Mouse (Mus musculus) frontal cortex, adult (tissue): Measurements from ENCODE around the gene Alox5ap.

ENCODE experiments used
- ATAC-seq: cut with Nextera tagmentation; 2 replicates; pipeline ENCODE4 v1.9.2; 2017; ENCODE audit warnings: mild to moderate bottlenecking, moderate library complexity, mixed read lengths; ENCODE audit not compliant: low TSS enrichment

Gene Alox5ap

DNA sequence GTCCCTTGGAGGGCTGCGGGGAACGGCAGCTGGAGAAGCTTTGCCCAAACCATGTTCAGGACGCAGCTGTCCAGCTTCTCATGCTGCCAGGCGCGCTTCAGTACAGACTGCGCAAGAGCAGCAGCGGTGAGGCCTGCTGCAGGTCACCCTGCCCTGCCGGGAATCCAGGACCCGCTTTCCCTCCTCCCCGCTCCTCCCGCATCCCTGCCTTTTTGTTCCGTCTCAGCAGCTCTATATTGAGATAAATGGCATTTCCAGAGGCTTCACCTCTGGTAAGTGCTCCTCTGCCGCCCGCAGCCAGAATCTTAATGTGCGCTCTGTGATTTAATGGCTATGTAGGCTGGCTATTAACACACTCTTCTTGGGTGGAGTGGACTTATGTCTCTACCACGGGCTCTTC is 5.5 kb upstream of the Alox5ap start:
- no peak for ATAC-seq

DNA sequence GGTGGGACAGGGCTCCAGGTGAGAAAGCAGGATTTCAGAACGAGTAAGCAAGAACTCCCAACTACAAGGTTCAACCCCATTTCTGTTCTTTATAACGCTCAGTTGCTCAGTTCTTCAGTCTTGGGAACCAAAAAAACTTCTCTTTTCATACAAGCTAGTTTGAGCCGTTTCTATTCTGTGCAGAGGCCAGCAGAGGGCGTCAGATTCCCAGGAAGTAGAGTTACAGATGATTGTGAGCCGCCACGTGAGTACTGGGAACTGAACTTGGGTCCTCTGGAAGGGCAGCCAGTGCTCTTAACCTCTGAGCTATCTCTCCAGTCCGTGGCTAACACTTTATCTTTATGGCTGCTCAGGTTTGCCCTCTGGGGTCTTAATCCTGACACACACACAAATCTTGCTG is 3.1 kb upstream of the Alox5ap start:
- no peak for ATAC-seq

DNA sequence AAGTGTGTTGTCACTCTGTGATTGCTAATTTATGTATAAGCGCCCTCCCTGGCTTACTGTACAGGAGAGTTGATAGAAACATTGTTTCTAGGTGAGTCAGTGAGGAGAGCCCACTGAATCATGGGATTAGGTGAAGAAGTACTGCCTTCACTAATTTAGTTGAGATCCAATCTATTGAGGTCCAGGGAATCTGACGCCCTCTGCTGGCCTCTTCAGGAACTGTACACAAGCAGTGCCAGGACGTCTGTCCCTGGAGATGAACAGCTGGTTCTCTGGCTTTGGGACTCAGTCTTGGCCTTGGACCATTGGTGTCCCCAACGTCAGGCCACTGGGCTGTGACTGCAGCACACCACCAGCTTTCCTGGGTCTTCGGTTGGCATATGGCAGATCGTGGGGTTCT is 2.7 kb upstream of the Alox5ap start:
- no peak for ATAC-seq

DNA sequence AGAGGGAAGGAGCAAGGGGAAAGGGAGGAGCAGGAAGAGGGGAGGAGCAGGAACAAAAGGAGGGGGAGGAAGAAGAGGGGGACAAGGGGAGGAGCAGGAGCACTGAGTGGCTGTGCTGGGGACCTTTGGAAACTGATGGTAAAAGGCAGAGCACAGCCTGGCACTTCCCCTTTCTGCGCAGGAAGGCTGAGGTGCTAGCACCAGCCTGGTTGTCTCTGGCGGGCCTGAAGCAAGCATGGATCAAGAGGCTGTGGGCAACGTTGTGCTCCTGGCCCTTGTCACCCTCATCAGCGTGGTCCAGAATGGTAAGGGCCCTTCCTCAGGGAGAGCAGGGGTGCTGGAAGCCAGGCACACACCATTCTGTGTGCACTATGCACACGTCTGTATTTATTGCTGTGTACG is 312 bp downstream of the Alox5ap start:
- ATAC-seq, result no peak

DNA sequence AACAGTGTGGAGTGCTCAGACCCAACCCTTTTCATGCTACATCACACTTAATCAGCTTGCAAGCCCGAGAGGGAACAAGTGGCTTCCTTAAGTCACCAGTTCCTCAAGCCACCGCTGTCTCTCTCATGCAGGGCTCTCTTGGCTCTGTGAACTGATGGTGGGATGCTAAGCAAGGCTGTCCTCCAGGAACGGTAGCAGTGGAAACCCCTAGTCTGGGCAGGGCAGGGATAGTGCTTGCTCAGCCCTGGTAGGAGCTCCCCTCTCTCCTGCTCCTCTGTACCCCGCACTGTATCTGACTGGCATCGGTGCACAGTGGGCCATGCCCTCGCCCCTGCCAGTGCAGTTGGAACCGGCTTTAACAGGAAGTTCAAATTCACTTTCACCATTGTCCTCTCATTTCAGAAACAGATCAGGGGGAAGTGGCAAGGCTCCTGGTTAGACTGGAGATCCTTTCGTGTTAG is 2.2 kb downstream of the Alox5ap start:
- no peak for ATAC-seq

DNA sequence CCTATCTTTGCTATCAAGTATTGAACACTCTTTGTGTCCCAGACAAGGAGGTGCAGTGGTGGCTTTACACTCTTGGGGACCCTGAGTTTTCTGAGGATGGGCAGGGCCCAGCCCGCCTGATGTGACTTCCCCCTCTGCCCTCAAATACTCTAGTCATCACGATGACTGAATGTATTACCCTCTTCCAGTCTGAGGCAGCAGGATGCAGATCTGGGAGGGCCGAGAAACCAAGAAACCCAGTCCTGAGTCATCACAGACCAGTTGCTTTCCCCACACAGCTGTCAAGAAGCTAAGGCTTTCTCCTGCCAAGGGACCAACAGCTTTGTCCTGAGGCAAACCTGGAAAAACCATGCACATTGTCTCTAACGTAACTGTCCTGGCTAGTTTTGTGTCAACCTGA is 2.9 kb downstream of the Alox5ap start:
- no peak for ATAC-seq

DNA sequence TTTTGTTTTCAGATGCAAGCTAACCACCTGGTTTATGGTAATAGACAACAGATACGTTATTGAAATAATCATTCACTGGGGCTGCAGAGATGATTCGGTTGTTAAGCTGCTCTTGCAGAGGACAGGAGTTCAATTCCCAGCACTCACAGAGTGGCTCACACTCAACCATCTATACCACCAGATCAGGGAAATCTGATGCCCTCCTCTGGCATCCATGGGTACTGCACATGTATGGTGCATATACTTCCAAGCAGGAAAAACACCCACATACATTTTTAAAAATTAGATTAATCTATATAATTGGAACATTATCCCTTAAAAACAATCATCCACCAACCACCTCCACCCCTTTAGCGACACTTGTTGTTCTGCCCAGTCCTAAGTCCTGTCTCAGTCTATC is 6.7 kb downstream of the Alox5ap start:
- no peak for ATAC-seq

DNA sequence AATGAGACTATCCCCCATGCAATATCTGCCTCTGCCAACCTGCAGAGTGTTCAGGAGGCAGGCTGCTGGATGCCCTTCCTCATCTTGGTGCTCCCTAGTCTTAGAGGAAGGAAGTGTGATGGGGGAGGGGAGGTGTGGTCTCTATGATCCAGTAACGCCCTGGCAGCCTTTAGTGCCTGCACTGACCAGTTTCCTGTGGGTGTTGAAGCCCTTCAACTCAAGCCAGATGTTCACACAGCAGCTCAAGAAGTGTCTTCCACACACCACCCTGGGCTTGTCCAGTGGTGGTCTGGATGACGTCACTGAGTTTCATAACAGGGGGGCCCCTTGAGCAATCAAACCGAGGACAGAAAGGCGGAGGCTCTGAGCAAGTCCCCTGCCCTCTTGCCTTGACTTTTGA is 8.0 kb downstream of the Alox5ap start:
- ATAC-seq, result no peak

DNA sequence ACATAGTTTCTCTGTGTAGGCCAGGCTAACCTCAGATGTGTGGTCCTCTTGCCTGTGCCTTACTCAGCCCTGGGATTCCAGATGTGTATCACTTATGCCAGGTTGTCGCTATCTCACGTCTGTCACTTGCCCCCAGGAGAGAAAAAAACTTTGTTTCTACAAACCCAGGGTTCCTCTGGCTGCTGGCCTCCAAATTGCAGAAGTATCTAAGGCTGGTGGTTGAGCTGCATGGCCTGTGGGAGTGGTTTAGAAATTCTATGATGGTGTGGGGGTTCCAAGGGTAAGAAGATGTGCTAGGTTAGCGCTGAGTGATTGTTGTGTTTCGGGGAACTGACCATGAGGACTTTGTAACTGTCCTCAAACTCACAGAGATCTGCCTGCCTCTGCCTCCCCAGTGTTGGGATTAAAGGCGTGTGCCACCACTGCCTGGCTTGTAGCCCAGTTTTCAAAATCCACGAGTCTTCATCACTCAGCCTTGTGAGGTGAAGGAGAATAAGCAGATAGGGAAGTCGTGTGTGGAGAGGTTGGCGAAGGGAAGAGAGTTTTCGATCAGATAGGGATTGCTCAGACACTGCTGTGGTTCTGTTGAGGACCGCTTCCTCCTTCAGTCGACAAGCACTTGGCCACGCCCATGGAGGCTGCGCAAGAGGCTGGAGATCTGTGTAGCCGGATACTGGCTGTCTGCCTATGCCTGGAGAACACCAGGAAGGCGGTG is 10.0 kb downstream of the Alox5ap start:
- ATAC-seq, result no peak

DNA sequence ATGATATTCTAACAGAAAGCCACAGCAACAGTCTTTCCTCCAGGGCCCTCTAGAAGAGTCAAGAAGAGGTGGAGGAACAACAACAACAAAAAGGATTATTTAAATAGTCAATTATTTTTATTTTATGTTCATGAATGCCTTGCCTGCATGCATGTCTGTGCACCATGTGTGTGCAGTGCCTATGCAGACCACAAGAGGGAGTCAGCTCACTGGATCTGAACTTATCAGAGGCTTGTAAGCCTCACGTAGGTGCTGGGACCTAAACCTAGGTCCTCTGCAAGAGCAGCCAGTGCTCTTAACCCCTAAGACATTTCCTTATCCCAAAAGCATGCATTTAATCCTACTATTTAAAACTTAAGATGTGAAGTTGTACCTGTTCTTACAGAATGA is 10.5 kb downstream of the Alox5ap start:
- no peak for ATAC-seq

DNA sequence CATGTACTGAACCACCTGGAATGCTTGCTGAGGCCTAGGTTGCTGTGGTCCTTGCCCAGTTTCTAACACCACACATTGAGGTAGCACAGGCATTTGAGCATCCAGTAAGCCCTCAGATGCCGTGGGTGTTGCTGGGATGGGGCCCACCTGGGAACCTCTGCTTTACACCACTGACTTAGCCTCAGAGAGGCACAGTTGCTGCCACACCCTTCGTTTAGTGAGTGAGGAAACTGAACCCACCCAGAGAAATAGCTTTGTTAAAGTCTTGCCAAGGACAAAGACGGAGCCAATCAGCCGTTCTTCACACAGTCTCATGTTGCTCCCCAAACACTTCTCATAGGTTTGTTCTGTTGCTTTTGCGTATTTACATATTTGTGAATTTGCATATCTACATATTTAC is 13.0 kb downstream of the Alox5ap start:
- no peak for ATAC-seq

DNA sequence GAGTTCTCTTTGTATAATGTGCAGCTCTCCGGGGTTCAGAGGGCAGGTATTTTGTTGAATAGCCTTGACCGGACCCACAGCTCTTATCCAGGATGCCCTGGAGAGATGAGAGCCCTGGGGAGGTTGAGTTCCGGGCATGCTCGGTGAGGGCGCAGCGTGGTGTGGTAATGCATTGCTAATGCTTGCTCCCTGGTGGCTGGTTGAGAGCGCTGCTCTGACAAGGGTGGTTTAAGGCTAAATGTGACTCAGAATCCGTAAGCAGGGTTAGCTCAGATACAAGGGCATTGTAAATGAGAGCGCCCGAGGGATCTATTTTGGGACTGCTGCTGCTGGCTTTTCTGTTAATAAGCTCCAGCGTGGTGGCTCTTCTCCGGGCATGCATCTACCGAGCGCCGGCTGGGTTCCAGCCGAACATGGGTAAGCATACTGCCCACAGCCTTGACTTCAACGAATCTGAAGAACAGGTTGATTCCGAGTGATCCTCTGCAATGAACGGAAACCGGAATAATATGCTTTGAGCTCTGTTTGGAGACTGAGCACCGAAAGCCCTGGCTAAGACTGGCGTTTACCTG is 14.8 kb downstream of the Alox5ap start:
- peak; percentile 91 for ATAC-seq

DNA sequence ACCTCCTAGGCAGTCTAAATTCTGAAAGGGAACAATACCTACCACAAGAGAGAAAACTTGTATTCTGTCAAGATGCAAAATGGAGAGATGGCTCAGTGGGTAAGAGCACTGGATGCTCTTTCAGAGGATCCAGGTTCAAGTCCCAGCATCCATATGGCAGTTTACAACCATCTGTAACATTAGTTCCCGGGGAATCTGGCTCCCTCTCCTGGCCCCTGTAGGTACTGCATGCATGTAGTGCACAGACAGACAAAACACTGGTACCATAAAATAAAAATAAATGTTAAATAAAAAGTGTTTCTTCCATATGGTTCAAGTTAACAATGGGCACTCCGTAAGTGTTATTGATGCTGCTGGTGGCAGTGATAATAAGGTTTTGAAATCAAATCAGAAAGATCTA is 18.4 kb downstream of the Alox5ap start:
- no peak for ATAC-seq

DNA sequence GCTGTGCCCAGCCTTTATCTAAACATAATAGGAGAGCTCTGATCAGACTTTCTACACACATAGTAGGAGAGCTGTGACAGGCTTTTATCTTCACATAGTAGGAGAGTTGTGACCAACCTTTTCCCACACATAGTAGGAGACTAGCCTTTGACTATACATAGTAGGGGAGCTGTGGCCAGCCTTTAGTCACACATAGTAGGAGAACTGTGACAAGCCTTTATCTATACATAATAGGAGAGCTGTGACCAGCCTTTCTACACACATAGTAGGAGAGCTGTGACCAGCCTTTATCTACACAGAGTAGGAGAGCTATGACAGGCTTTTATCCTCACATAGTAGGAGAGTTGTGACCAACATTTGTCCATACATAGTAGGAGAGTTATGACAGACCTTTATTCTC is 19.3 kb downstream of the Alox5ap start:
- no peak for ATAC-seq

DNA sequence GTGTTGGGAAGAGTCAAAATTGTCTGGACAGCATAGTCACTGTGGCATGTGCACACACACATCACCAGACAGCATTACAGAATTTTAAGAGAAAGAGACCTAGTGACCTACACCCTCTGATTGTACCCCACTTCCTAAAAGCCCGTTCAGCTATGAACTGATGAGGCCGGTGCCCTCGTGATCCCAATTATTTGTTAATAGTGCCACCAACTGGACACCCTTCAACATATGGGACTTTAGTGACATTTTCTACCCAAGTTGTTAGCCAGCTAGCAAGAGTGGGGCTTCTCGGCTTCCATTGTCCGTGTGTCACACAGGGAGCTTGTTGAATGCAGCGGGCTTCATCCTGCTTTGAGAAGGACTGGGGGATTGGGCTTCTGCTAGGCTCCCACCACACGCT is 21.5 kb downstream of the Alox5ap start:
- ATAC-seq, result no peak

DNA sequence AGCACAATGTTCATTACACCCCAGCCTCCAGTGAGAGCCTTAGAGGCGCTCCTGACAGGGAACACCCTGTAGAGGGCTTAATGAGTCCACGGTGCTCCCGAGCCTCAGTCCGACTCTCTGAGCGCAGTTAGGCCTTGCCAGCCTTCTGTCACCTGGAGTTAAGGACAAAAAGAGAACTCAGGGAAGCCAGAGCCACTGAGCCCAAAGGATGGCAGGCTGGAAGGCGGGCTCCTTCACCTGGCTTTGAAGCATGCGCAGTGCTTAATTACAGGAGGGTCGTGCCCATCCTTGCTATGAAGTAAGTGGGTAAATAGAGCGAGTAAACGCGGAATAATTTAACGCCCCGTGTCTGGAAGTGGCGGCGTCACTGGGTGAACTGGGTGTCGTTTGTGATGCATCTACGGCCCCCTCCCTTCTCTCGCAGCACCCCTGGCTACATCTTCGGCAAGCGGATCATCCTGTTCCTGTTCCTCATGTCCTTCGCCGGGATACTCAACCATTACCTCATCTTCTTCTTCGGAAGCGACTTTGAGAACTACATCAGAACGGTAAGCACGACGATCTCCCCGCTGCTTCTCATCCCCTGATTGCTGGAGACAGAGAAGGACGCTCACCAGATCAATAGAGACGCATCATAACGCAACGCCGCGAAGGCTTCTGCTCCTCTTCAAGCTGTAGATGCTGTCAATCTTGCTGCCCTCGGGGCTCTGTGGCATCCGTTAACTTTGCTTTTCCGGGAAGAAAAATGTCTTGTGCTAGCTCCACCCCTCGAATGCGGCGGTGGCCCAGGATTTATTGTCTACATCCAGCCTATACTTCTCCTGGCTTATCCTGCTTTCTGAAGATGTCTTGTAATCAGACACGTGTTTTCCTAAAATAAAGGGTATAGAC is 22.8 kb downstream of the Alox5ap start:
- peak; percentile 70 for ATAC-seq

DNA sequence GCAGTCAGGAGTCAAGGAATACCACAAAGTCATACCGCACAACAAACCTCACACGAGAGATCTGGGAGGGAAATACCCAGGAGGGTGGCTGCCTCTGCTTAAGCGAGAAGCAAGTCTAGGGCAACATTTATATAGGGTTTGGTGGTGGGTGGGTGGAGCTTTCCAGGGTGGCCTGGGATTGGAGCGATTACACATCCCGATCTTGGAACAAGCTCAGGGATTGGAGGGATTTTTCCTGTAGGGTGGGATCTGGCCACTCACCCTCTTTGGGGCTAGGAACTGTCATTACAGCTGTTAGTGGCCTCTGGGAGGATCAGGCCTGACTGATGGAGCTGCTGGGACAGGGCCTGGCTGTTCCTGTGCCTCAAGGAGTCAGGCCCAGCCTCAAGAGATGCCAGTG is 26.7 kb downstream of the Alox5ap start:
- ATAC-seq, result no peak

DNA sequence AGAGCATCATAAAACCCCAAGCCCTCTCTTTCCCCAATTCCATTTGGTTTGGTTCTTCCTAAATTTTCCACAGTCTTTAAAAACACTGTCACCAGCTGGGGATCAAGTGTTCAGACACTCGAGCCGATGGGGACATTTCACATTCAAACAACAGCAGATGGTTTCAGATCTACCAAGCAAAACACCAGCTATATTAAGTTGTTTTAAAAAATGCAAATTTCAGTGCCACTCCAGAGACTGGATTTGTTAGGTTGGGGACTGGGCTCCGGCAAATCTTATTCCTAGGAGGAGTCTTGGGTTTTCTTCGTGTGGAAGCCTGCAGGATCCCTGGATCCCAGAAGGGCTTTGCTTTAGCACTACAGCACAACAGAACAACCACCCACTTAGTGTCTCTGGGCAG is 28.5 kb downstream of the Alox5ap start:
- ATAC-seq, result peak; percentile 87

DNA sequence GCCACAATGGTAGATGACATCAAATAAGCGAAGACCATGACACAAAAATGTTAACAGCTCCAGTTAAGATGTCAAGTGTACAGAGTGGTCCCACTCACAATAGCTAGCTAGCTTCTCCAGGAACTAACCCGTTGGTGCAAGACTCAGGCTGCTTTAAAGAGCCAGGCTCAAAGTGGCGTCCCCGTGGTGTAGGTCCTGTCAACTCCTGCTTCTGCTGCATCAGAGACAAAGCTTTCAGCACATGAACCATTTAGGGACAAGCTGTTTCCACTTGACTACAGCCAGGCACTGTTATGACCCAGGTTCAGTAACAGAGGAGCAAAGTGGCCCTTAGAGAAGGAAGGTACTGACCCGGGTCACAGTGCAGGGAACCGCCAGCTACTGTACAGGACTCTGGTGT is 32.2 kb downstream of the Alox5ap start:
- no peak for ATAC-seq

DNA sequence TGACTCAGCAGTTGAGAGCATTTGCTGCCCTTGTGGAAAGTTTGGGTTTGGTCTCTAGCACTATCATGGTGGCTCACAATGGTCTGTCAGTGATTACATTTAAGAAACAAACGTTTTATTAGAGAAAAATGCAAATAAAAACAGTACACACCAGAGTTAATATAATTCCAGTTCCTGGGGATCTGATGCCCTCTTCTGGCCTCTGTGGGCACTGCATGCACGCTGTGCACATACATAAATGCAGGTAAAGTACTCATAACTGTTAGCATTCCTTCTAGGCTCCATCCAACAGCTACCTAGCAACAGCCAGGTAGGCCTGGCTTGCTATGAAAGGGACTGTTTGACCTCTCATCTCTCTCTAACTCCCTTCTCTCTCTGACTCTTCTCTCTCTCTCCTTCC is 32.9 kb downstream of the Alox5ap start:
- no peak for ATAC-seq

DNA sequence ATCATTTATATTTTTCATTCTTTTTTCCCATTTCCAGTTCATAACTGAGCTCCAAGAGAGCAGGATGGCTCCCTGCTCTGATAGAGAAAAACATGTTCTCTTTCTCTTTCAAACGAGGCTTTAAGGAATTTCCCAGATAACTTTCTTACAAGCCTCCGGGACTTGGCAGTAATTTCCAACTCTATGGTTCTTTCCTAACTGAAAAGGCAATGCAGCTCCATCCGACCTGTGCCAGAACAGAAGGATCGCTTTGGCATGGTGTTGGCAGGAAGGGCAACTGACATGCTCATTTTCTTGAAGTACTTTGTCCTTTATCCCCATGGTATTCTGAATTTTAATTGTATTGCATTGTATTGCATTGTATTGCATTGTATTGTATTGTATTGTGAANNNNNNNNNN is 33.7 kb downstream of the Alox5ap start:
- ATAC-seq, result no peak

DNA sequence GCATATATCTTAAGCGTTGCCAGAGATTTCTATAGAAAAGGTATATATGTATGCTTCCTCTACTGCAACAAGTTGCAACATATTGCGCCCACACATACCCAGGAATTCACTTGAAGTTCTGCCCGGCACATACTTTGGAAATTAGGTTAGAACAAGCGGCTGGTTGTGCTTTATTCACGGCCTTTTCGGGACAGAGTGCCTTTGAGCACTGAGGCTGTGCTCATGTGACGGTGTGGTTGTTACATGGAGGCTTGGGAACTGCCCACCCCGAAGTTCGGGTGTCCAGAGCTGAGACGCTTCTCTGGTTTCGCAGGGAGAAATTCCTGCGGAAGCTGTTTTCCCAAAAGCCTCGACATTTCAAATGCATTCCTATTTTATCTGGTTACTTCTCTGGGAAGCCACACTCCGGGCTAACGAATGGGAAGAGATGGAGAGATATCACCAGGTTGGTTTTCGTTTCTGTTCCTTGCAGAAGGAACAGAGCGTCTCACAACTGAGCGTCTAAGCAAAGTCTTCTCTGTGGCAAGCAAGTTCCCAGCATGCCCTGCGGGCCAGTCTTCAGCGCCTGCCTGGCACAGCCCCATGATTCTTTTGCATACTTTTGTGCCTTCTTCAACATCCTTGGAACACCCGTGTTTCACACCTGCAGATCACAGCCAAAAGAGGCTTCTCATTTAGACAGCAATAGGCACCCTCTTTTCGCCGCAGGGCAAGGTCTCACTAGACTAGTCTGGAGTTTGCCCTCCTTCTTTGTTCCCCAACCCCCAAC is 48.5 kb downstream of the Alox5ap start:
- ATAC-seq, result peak; percentile 71
